Mouse (Mus musculus) forebrain, embryonic 13.5 days (tissue): Measurements from ENCODE around the gene Lhfpl2. TPM values are rescaled to one million over a fixed set of nuclear protein-coding genes. Genes with fewer than 3 reads are reported as not detected.

Experiments
- ATAC-seq: fragments of 200-750 bp; cut with Nextera tagmentation; 2 replicates; pipeline ENCODE4 v1.8.0; 2017
- H3K27ac ChIP-seq: fragments of 300-500 bp; sonication (generic); 2 replicates; pipeline ENCODE4 v1.5.1; 2015; ENCODE audit warnings: inconsistent platforms, mild to moderate bottlenecking, moderate library complexity
- H3K27me3 ChIP-seq: fragments of 300-500 bp; sonication (generic); 2 replicates; pipeline ENCODE4 v1.6.1; 2015; ENCODE audit warnings: mild to moderate bottlenecking, inconsistent platforms
- H3K36me3 ChIP-seq: fragments of 300-500 bp; sonication (generic); 2 replicates; pipeline ENCODE4 v1.6.1; 2015; ENCODE audit warnings: mild to moderate bottlenecking, inconsistent platforms; ENCODE audit not compliant: poor library complexity, severe bottlenecking
- H3K4me1 ChIP-seq: fragments of 300-500 bp; sonication (generic); 2 replicates; pipeline ENCODE4 v1.6.1; 2015; ENCODE audit warnings: inconsistent platforms
- H3K4me2 ChIP-seq: fragments of 300-500 bp; sonication (generic); 2 replicates; pipeline ENCODE4 v1.6.1; 2015; ENCODE audit warnings: inconsistent platforms, mild to moderate bottlenecking, moderate library complexity
- H3K4me3 ChIP-seq: fragments of 300-500 bp; sonication (generic); 2 replicates; pipeline ENCODE4 v1.5.1; 2015; ENCODE audit warnings: mild to moderate bottlenecking, inconsistent platforms
- H3K9ac ChIP-seq: fragments of 300-500 bp; sonication (generic); 2 replicates; pipeline ENCODE4 v1.6.1; 2015; ENCODE audit warnings: mild to moderate bottlenecking, inconsistent platforms
- H3K9me3 ChIP-seq: fragments of 300-500 bp; sonication (generic); replicated peaks from 2 replicates; pipeline ENCODE4 v1.6.1; 2016; ENCODE audit warnings: inconsistent platforms
- WGBS: fragments of 180-500 bp; shearing (Covaris S2); methylation state at CpG from one replicate; pipeline ENCODE4 v1.1.7; 2015; 5-methylcytosine and 5-hydroxymethylcytosine counted together
- polyA plus RNA-seq: library from polyadenylated mRNA; unstranded; fragments of >200 nt; fragmentation: Nextera tagmentation; extraction: Ambion mirVana; gene quantifications from 2 replicates; pipeline ENCODE4 v1.2.1, GENCODE M21; 2015

Gene Lhfpl2
- polyA plus RNA-seq, 1 experiment from 2014 or later: 10.1 TPM

GRCm38 (mm10) chr13:94173633-94174576 lies 116.3 kb downstream of the Lhfpl2 start:
- peaks cover 39% of the 10 kb centered on the region for H3K4me1 ChIP-seq
- peak overlapping the region; percentile 52 for H3K4me3 ChIP-seq
- peak overlapping the region; percentile 95 for H3K4me2 ChIP-seq
- under 1% methylated on average over 47 of the region's 55 CpGs for WGBS
- H3K9ac ChIP-seq: peak overlapping the region; percentile 68
- peaks cover 22% of the 10 kb centered on the region for H3K27me3 ChIP-seq
- H3K9me3 ChIP-seq: no peaks in the 10 kb centered on the region
- H3K36me3 ChIP-seq: no peaks in the 10 kb centered on the region
- H3K27ac ChIP-seq: no peak overlapping the region
- peak; percentile 38; the same call in 1 of the 2 replicates for ATAC-seq

GRCm38 (mm10) chr13:94174577-94175279 lies 117.1 kb downstream of the Lhfpl2 start:
- Histone ChIP-seq H3K4me2 (peak overlapping the region; percentile 95), H3K4me3 (peak overlapping the region; percentile 52), H3K4me1 (peaks cover 39% of the 10 kb centered on the region), H3K9me3 (no peaks in the 10 kb centered on the region), H3K27ac (no peak overlapping the region), H3K9ac (peak overlapping the region; percentile 68), H3K27me3 (peaks cover 22% of the 10 kb centered on the region), H3K36me3 (no peaks in the 10 kb centered on the region)
- 13% methylated on average over 16 of the region's 16 CpGs for WGBS
- ATAC-seq: no peak

GRCm38 (mm10) chr13:94175379-94176050 lies 117.9 kb downstream of the Lhfpl2 start:
- no peaks in the 10 kb centered on the region for H3K36me3 ChIP-seq
- no peak for ATAC-seq
- H3K4me2 ChIP-seq: peak overlapping the region; percentile 95
- H3K9me3 ChIP-seq: no peaks in the 10 kb centered on the region
- no peak overlapping the region for H3K4me3 ChIP-seq
- WGBS: 62% methylated on average over 6 of the region's 6 CpGs
- H3K9ac ChIP-seq: no peak overlapping the region
- no peak overlapping the region for H3K27ac ChIP-seq
- H3K27me3 ChIP-seq: peaks cover 22% of the 10 kb centered on the region
- peaks cover 39% of the 10 kb centered on the region for H3K4me1 ChIP-seq

- H3K9ac ChIP-seq: no peak overlapping the region
- H3K36me3 ChIP-seq: no peaks in the 10 kb centered on the region
- no peaks in the 10 kb centered on the region for H3K9me3 ChIP-seq
- H3K4me1 ChIP-seq: peaks cover 36% of the 10 kb centered on the region
- 58% methylated on average over 7 of the region's 7 CpGs for WGBS
- peaks cover 22% of the 10 kb centered on the region for H3K27me3 ChIP-seq
- H3K27ac ChIP-seq: no peak overlapping the region
- H3K4me2 ChIP-seq: no peak overlapping the region
- no peak for ATAC-seq
- H3K4me3 ChIP-seq: no peak overlapping the region
These were observed 119.6 kb downstream of the Lhfpl2 start for GRCm38 (mm10) chr13:94177148-94177547.

GRCm38 (mm10) chr13:94178401-94179040 lies 120.9 kb downstream of the Lhfpl2 start:
- ATAC-seq: peak; percentile 84
- Histone ChIP-seq H3K36me3 (no peaks in the 10 kb centered on the region), H3K9ac (no peak overlapping the region), H3K27me3 (peaks cover 11% of the 10 kb centered on the region), H3K4me3 (no peak overlapping the region), H3K4me1 (peaks cover 26% of the 10 kb centered on the region), H3K9me3 (no peaks in the 10 kb centered on the region), H3K4me2 (no peak overlapping the region), H3K27ac (0 out of 2 replicates have a peak overlapping the region, but pooled peaks have one; percentile 8)
- WGBS: 54% methylated on average over 11 of the region's 11 CpGs

GRCm38 (mm10) chr13:94180477-94181420 lies 123.2 kb downstream of the Lhfpl2 start:
- 0 out of 2 replicates have a peak, but pooled peaks cover under 1% of the 10 kb centered on the region for H3K27me3 ChIP-seq
- H3K27ac ChIP-seq: no peak overlapping the region
- no peak overlapping the region for H3K4me3 ChIP-seq
- peaks cover 10% of the 10 kb centered on the region for H3K4me1 ChIP-seq
- ATAC-seq: no peak
- H3K9me3 ChIP-seq: no peaks in the 10 kb centered on the region
- H3K36me3 ChIP-seq: no peaks in the 10 kb centered on the region
- H3K9ac ChIP-seq: no peak overlapping the region
- H3K4me2 ChIP-seq: no peak overlapping the region
- 93% methylated on average over 5 of the region's 5 CpGs for WGBS

- Histone ChIP-seq H3K36me3 (no peaks in the 10 kb centered on the region), H3K27ac (no peak overlapping the region), H3K4me1 (peaks cover 15% of the 10 kb centered on the region), H3K4me3 (no peak overlapping the region), H3K4me2 (no peak overlapping the region), H3K9ac (no peak overlapping the region), H3K27me3 (no peaks in the 10 kb centered on the region), H3K9me3 (no peaks in the 10 kb centered on the region)
- WGBS: 91% methylated on average over 5 of the region's 5 CpGs
- no peak for ATAC-seq
These were observed 124.4 kb downstream of the Lhfpl2 start for GRCm38 (mm10) chr13:94182026-94182425.

GRCm38 (mm10) chr13:94183372-94184021 lies 125.9 kb downstream of the Lhfpl2 start:
- ATAC-seq: no peak
- H3K4me3 ChIP-seq: no peak overlapping the region
- 89% methylated on average over 8 of the region's 8 CpGs for WGBS

GRCm38 (mm10) chr13:94184726-94185456 lies 127.3 kb downstream of the Lhfpl2 start:
- 89% methylated on average over 10 of the region's 10 CpGs for WGBS

More at GRCm38 (mm10) chr13:94183372-94184021, 125.9 kb downstream of the Lhfpl2 start:
- Histone ChIP-seq H3K9ac (no peak overlapping the region), H3K4me2 (no peak overlapping the region), H3K27ac (no peak overlapping the region), H3K9me3 (no peaks in the 10 kb centered on the region), H3K27me3 (no peaks in the 10 kb centered on the region), H3K36me3 (no peaks in the 10 kb centered on the region), H3K4me1 (peaks cover 26% of the 10 kb centered on the region)

GRCm38 (mm10) chr13:94185631-94186030 lies 128.0 kb downstream of the Lhfpl2 start:
- Histone ChIP-seq H3K27me3 (no peaks in the 10 kb centered on the region), H3K4me3 (no peak overlapping the region), H3K4me1 (peaks cover 24% of the 10 kb centered on the region), H3K4me2 (no peak overlapping the region), H3K9ac (no peak overlapping the region), H3K36me3 (no peaks in the 10 kb centered on the region), H3K9me3 (no peaks in the 10 kb centered on the region), H3K27ac (no peak overlapping the region)
- ATAC-seq: no peak
- 92% methylated on average over 5 of the region's 6 CpGs for WGBS

More at GRCm38 (mm10) chr13:94184726-94185456, 127.3 kb downstream of the Lhfpl2 start:
- no peak overlapping the region for H3K4me3 ChIP-seq
- no peak overlapping the region for H3K4me2 ChIP-seq
- H3K4me1 ChIP-seq: peaks cover 24% of the 10 kb centered on the region
- H3K9me3 ChIP-seq: no peaks in the 10 kb centered on the region
- H3K9ac ChIP-seq: no peak overlapping the region
- no peaks in the 10 kb centered on the region for H3K36me3 ChIP-seq
- no peaks in the 10 kb centered on the region for H3K27me3 ChIP-seq
- no peak for ATAC-seq
- H3K27ac ChIP-seq: no peak overlapping the region
